Mouse (Mus musculus) intestine, embryonic 15.5 days (tissue): ENCODE measurements around the gene Tyro3. TPM values are rescaled to one million over a fixed set of nuclear protein-coding genes. Genes with fewer than 3 reads are reported as not detected.

Experiments
- ATAC-seq: fragments of 200-750 bp; cut with Nextera tagmentation; 2 replicates; pipeline ENCODE4 v1.8.0; 2017; ENCODE audit warnings: moderate TSS enrichment, moderate library complexity
- H3K27ac ChIP-seq: fragments of 300-500 bp; sonication (generic); 2 replicates; pipeline ENCODE4 v1.5.1; 2015; ENCODE audit warnings: mild to moderate bottlenecking, inconsistent platforms
- H3K27me3 ChIP-seq: fragments of 300-500 bp; sonication (generic); replicated peaks from 2 replicates; pipeline ENCODE4 v1.6.1; 2015; ENCODE audit warnings: inconsistent platforms
- H3K36me3 ChIP-seq: fragments of 300-500 bp; sonication (generic); 2 replicates; pipeline ENCODE4 v1.6.1; 2015; ENCODE audit warnings: inconsistent platforms
- H3K4me1 ChIP-seq: fragments of 300-500 bp; sonication (generic); replicated peaks from 2 replicates; pipeline ENCODE4 v1.6.1; 2015; ENCODE audit warnings: inconsistent platforms
- H3K4me2 ChIP-seq: fragments of 300-500 bp; sonication (generic); replicated peaks from 2 replicates; pipeline ENCODE4 v1.6.1; 2015; ENCODE audit warnings: mild to moderate bottlenecking, inconsistent platforms
- H3K4me3 ChIP-seq: fragments of 300-500 bp; sonication (generic); replicated peaks from 2 replicates; pipeline ENCODE4 v1.5.1; 2015; ENCODE audit warnings: inconsistent platforms
- H3K9ac ChIP-seq: fragments of 300-500 bp; sonication (generic); 2 replicates; pipeline ENCODE4 v1.6.1; 2015; ENCODE audit warnings: inconsistent platforms
- H3K9me3 ChIP-seq: fragments of 300-500 bp; sonication (generic); 2 replicates; pipeline ENCODE4 v1.6.1; 2016; ENCODE audit warnings: inconsistent platforms
- WGBS: fragments of 180-500 bp; shearing (Covaris S2); methylation state at CpG from one replicate; pipeline ENCODE4 v1.1.7; 2015; 5-methylcytosine and 5-hydroxymethylcytosine counted together
- polyA plus RNA-seq: library from polyadenylated mRNA; unstranded; fragments of >200 nt; fragmentation: Nextera tagmentation; extraction: Ambion mirVana; gene quantifications from 2 replicates; pipeline ENCODE4 v1.2.1, GENCODE M21; 2015

The Tyro3 gene
- polyA plus RNA-seq, 1 experiment from 2014 or later, result 14.7 TPM

GRCm38 (mm10) chr2:119798246-119798927 is 854 bp downstream of the Tyro3 start:
- Histone ChIP-seq H3K4me2 (peak overlapping the region; percentile 96; the same call in 1 of the 2 replicates), H3K36me3 (no peaks in the 10 kb centered on the region), H3K27me3 (peaks cover 2% of the 10 kb centered on the region; the same call in 1 of the 2 replicates), H3K4me1 (peaks cover 23% of the 10 kb centered on the region), H3K9me3 (no peaks in the 10 kb centered on the region), H3K4me3 (0 out of 2 replicates have a peak overlapping the region, but pooled peaks have one; percentile 0), H3K27ac (no peak overlapping the region), H3K9ac (no peak overlapping the region)
- WGBS, result 11% methylated on average over 13 of the region's 13 CpGs
- no peak for ATAC-seq

- ATAC-seq, result peak; percentile 85
- Histone ChIP-seq H3K27ac (peak overlapping the region; percentile 27; the same call in 1 of the 2 replicates), H3K9me3 (no peaks in the 10 kb centered on the region), H3K4me2 (peak overlapping the region; percentile 96), H3K4me3 (peak overlapping the region; percentile 70), H3K36me3 (0 out of 2 replicates have a peak, but pooled peaks cover under 1% of the 10 kb centered on the region), H3K27me3 (peaks cover 2% of the 10 kb centered on the region; the same call in 1 of the 2 replicates), H3K9ac (peak overlapping the region; percentile 76), H3K4me1 (peaks cover 23% of the 10 kb centered on the region)
- under 1% methylated on average over 52 of the region's 89 CpGs for WGBS
Measured at GRCm38 (mm10) chr2:119799181-119799960, 1.8 kb downstream of the Tyro3 start.

- ATAC-seq, result peak; percentile 61
Measured at GRCm38 (mm10) chr2:119799961-119800550, 2.5 kb downstream of the Tyro3 start.

GRCm38 (mm10) chr2:119800876-119801846 is 3.6 kb downstream of the Tyro3 start:
- Histone ChIP-seq H3K9ac (no peak overlapping the region), H3K4me1 (peaks cover 23% of the 10 kb centered on the region)
- 66% methylated on average over 15 of the region's 15 CpGs for WGBS

More at GRCm38 (mm10) chr2:119799961-119800550, 2.5 kb downstream of the Tyro3 start:
- 1% methylated on average over 27 of the region's 27 CpGs for WGBS
- peak overlapping the region; percentile 70 for H3K4me3 ChIP-seq
- peaks cover 23% of the 10 kb centered on the region for H3K4me1 ChIP-seq
- 0 out of 2 replicates have a peak, but pooled peaks cover 4% of the 10 kb centered on the region for H3K36me3 ChIP-seq
- H3K27ac ChIP-seq, result peak overlapping the region; percentile 24; the same call in 1 of the 2 replicates
- H3K9me3 ChIP-seq, result no peaks in the 10 kb centered on the region
- H3K4me2 ChIP-seq, result peak overlapping the region; percentile 96
- peak overlapping the region; percentile 76 for H3K9ac ChIP-seq
- H3K27me3 ChIP-seq, result peaks cover 2% of the 10 kb centered on the region; the same call in 1 of the 2 replicates

GRCm38 (mm10) chr2:119802767-119803617 is 5.5 kb downstream of the Tyro3 start:
- H3K27ac ChIP-seq, result no peak overlapping the region

More at GRCm38 (mm10) chr2:119800876-119801846, 3.6 kb downstream of the Tyro3 start:
- Histone ChIP-seq H3K4me3 (no peak overlapping the region), H3K4me2 (peak overlapping the region; percentile 96), H3K36me3 (0 out of 2 replicates have a peak, but pooled peaks cover 4% of the 10 kb centered on the region), H3K9me3 (no peaks in the 10 kb centered on the region), H3K27me3 (peaks cover 2% of the 10 kb centered on the region; the same call in 1 of the 2 replicates), H3K27ac (no peak overlapping the region)
- ATAC-seq, result no peak

GRCm38 (mm10) chr2:119803618-119804274 is 6.2 kb downstream of the Tyro3 start:
- Histone ChIP-seq H3K36me3 (0 out of 2 replicates have a peak, but pooled peaks cover 4% of the 10 kb centered on the region), H3K9ac (no peak overlapping the region), H3K4me3 (no peak overlapping the region), H3K27ac (no peak overlapping the region), H3K9me3 (no peaks in the 10 kb centered on the region), H3K4me1 (peaks cover 16% of the 10 kb centered on the region), H3K27me3 (no peaks in the 10 kb centered on the region; the same call in 1 of the 2 replicates), H3K4me2 (no peak overlapping the region)
- 51% methylated on average over 6 of the region's 6 CpGs for WGBS
- no peak for ATAC-seq

More at GRCm38 (mm10) chr2:119802767-119803617, 5.5 kb downstream of the Tyro3 start:
- Histone ChIP-seq H3K4me2 (no peak overlapping the region), H3K4me3 (no peak overlapping the region), H3K36me3 (0 out of 2 replicates have a peak, but pooled peaks cover 4% of the 10 kb centered on the region), H3K9ac (no peak overlapping the region), H3K4me1 (peaks cover 21% of the 10 kb centered on the region), H3K27me3 (no peaks in the 10 kb centered on the region; the same call in 1 of the 2 replicates), H3K9me3 (no peaks in the 10 kb centered on the region)
- ATAC-seq, result peak; percentile 42
- WGBS, result 70% methylated on average over 10 of the region's 10 CpGs

GRCm38 (mm10) chr2:119804275-119804628 is 6.7 kb downstream of the Tyro3 start:
- H3K4me1 ChIP-seq, result peaks cover 16% of the 10 kb centered on the region
- H3K9me3 ChIP-seq, result no peaks in the 10 kb centered on the region
- H3K36me3 ChIP-seq, result 0 out of 2 replicates have a peak, but pooled peaks cover 4% of the 10 kb centered on the region
- no peak overlapping the region for H3K27ac ChIP-seq
- no peak overlapping the region for H3K4me2 ChIP-seq
- WGBS, result 72% methylated on average over 5 of the region's 5 CpGs
- no peak overlapping the region for H3K4me3 ChIP-seq
- no peak for ATAC-seq
- no peaks in the 10 kb centered on the region; the same call in 1 of the 2 replicates for H3K27me3 ChIP-seq
- no peak overlapping the region for H3K9ac ChIP-seq

GRCm38 (mm10) chr2:119804776-119805175 is 7.2 kb downstream of the Tyro3 start:
- WGBS, result 53% methylated on average over 9 of the region's 9 CpGs
- Histone ChIP-seq H3K4me2 (no peak overlapping the region), H3K9ac (no peak overlapping the region), H3K4me3 (no peak overlapping the region), H3K27me3 (no peaks in the 10 kb centered on the region; the same call in 1 of the 2 replicates), H3K27ac (no peak overlapping the region), H3K9me3 (no peaks in the 10 kb centered on the region), H3K4me1 (peaks cover 16% of the 10 kb centered on the region), H3K36me3 (0 out of 2 replicates have a peak, but pooled peaks cover 4% of the 10 kb centered on the region)
- ATAC-seq, result no peak

GRCm38 (mm10) chr2:119805536-119805935 is 8.0 kb downstream of the Tyro3 start:
- Histone ChIP-seq H3K9me3 (no peaks in the 10 kb centered on the region), H3K4me3 (no peak overlapping the region), H3K36me3 (peaks cover 8% of the 10 kb centered on the region; the same call in 1 of the 2 replicates), H3K9ac (no peak overlapping the region), H3K27me3 (no peaks in the 10 kb centered on the region; the same call in 1 of the 2 replicates), H3K27ac (no peak overlapping the region), H3K4me1 (peaks cover 15% of the 10 kb centered on the region), H3K4me2 (no peak overlapping the region)
- WGBS, result 69% methylated on average over 8 of the region's 8 CpGs
- ATAC-seq, result no peak

- no peak overlapping the region for H3K4me3 ChIP-seq
- H3K27me3 ChIP-seq, result no peaks in the 10 kb centered on the region
- no peak overlapping the region for H3K27ac ChIP-seq
- H3K36me3 ChIP-seq, result peaks cover 11% of the 10 kb centered on the region; the same call in 1 of the 2 replicates
- 37% methylated on average over 4 of the region's 4 CpGs for WGBS
- no peaks in the 10 kb centered on the region; the same call in 1 of the 2 replicates for H3K4me1 ChIP-seq
- no peak overlapping the region for H3K9ac ChIP-seq
- no peaks in the 10 kb centered on the region for H3K9me3 ChIP-seq
- ATAC-seq, result no peak
- H3K4me2 ChIP-seq, result no peak overlapping the region
Measured at GRCm38 (mm10) chr2:119808438-119808837, 10.9 kb downstream of the Tyro3 start.
